Mouse (Mus musculus): Measurements from ENCODE around the gene Tfrc.
A peak's percentile ranks its signal among the peaks of the same experiment; 100 is the strongest.

The Tfrc gene

GRCm38 (mm10) chr16:32670354-32671124, 61.8 kb downstream of the Tfrc start:
- no peak for DNase-seq

GRCm38 (mm10) chr16:32671206-32671887, 62.6 kb downstream of the Tfrc start:
- no peak for DNase-seq

- no peak for DNase-seq
Measured at GRCm38 (mm10) chr16:32672250-32672649, 63.5 kb downstream of the Tfrc start.

GRCm38 (mm10) chr16:32672861-32673560, 64.3 kb downstream of the Tfrc start:
- peak; percentile 63 for DNase-seq

- no peak for DNase-seq
Measured at GRCm38 (mm10) chr16:32674121-32674740, 65.5 kb downstream of the Tfrc start.

- DNase-seq, result no peak
Measured at GRCm38 (mm10) chr16:32677040-32677700, 68.5 kb downstream of the Tfrc start.

- no peak for DNase-seq
Measured at GRCm38 (mm10) chr16:32677903-32678302, 69.2 kb downstream of the Tfrc start.

GRCm38 (mm10) chr16:32678812-32679211, 70.1 kb downstream of the Tfrc start:
- DNase-seq, result no peak

- DNase-seq, result no peak
Measured at GRCm38 (mm10) chr16:32679976-32680375, 71.3 kb downstream of the Tfrc start.

GRCm38 (mm10) chr16:32680806-32681205, 72.1 kb downstream of the Tfrc start:
- no peak for DNase-seq

- DNase-seq, result peak; percentile 85
Measured at GRCm38 (mm10) chr16:32682194-32682593, 73.5 kb downstream of the Tfrc start.
